Mouse (Mus musculus) MEL (cell line): Measurements from ENCODE around the gene Gmds.

Experiments
- ELF1 ChIP-seq: IDR thresholded peaks from 2 replicates; pipeline ENCODE4 v1.6.1; 2014; ENCODE audit warnings: low read depth, mild to moderate bottlenecking, inconsistent platforms, low read length, improper control_type of control experiment, moderate library complexity
- GATA1 ChIP-seq: IDR thresholded peaks from 2 replicates; pipeline ENCODE4 v1.6.1; 2011; ENCODE audit warnings: low read depth, low read length, improper control_type of control experiment
- POLR2A ChIP-seq, 2 experiments: IDR thresholded peaks; 2 replicates each; pipeline ENCODE4 v1.6.1; 2011 to 2012; ENCODE audit warnings: low read length in 2 of 2, mild to moderate bottlenecking in 2 of 2, control low read depth in 1 of 2, improper control_type of control experiment in 1 of 2, low read depth in 1 of 2, moderate library complexity in 1 of 2; ENCODE audit not compliant: control insufficient read depth in 1 of 2, insufficient read depth in 1 of 2, poor library complexity in 1 of 2
- TCF12 ChIP-seq: IDR thresholded peaks from 2 replicates; pipeline ENCODE4 v1.6.1; 2014; ENCODE audit warnings: low read depth, mild to moderate bottlenecking, inconsistent platforms, low read length, improper control_type of control experiment, moderate library complexity
- UBTF ChIP-seq: IDR thresholded peaks from 2 replicates; pipeline ENCODE4 v1.6.1; 2012; ENCODE audit warnings: low read depth, mild to moderate bottlenecking, inconsistent platforms, low read length, improper control_type of control experiment, moderate library complexity, borderline replicate concordance; ENCODE audit not compliant: insufficient read depth

- no peak for TF ChIP-seq POLR2A (IDR thresholded peaks at IDR 0.05; ENCODE audit: control insufficient read depth in 1 of 2, insufficient read depth in 1 of 2, low read depth in 1 of 2, low read length in 2 of 2, poor library complexity in 1 of 2)
- TF ChIP-seq UBTF: no peak
- no peak for TF ChIP-seq GATA1
- no peak for TF ChIP-seq TCF12
- TF ChIP-seq ELF1: no peak
Measured at GRCm38 (mm10) chr13:31917387-31917786, 421.2 kb downstream of the Gmds start.
